Mouse (Mus musculus) ES-Bruce4 (cell line): ENCODE measurements at regions not wholly inside any gene's neighbourhood (a gene's known extent, or its start where the extent isn't known, plus 50 kb on each side); places are given as distances from the start of the nearest gene placed in this dataset.
A peak's percentile ranks its signal among the peaks of the same experiment; 100 is the strongest.

Experiments
- H3K27ac ChIP-seq: 2 replicates; pipeline ENCODE4 v1.5.1; 2012; ENCODE audit warnings: low read length, inconsistent platforms; ENCODE audit not compliant: insufficient read depth
- H3K27me3 ChIP-seq: 2 replicates; pipeline ENCODE4 v1.6.1; 2012; ENCODE audit warnings: mild to moderate bottlenecking, low read length, inconsistent platforms; ENCODE audit not compliant: control insufficient read depth, poor library complexity, insufficient read depth, severe bottlenecking
- H3K36me3 ChIP-seq: 2 replicates; pipeline ENCODE4 v1.6.1; 2012; ENCODE audit warnings: inconsistent platforms, mild to moderate bottlenecking, low read length, moderate library complexity; ENCODE audit not compliant: control insufficient read depth, poor library complexity, insufficient read depth, severe bottlenecking
- H3K4me1 ChIP-seq: one replicate; pipeline ENCODE4 v1.8.1; 2011; ENCODE audit warnings: low read length; ENCODE audit not compliant: control insufficient read depth, insufficient read depth
- H3K4me3 ChIP-seq: 2 replicates; pipeline ENCODE4 v1.5.1; 2011; ENCODE audit warnings: low read depth, mild to moderate bottlenecking, low read length
- H3K9ac ChIP-seq: 2 replicates; pipeline ENCODE4 v1.6.1; 2012; ENCODE audit warnings: low read depth, mild to moderate bottlenecking, inconsistent platforms; ENCODE audit not compliant: poor library complexity, severe bottlenecking
- H3K9me3 ChIP-seq: replicated peaks from 2 replicates; pipeline ENCODE4 v1.6.1; 2012; ENCODE audit warnings: mild to moderate bottlenecking, low read length, inconsistent platforms; ENCODE audit not compliant: control insufficient read depth, poor library complexity, insufficient read depth, severe bottlenecking
- CTCF ChIP-seq: IDR thresholded peaks from one replicate; pipeline ENCODE4 v1.8.1; 2011; ENCODE audit warnings: low read depth, low read length
- EP300 ChIP-seq: IDR thresholded peaks from 2 replicates; pipeline ENCODE4 v1.6.1; 2011; ENCODE audit warnings: low read depth, low read length; ENCODE audit not compliant: insufficient read depth
- POLR2A ChIP-seq: IDR thresholded peaks from one replicate; pipeline ENCODE4 v1.8.1; 2011; ENCODE audit warnings: low read length; ENCODE audit not compliant: insufficient read depth

GRCm38 (mm10) chr9:69651608-69652007 lies 109.1 kb downstream of the Foxb1 start:
- H3K9ac ChIP-seq = no peak overlapping the region
- H3K4me1 ChIP-seq = no peaks in the 10 kb centered on the region
- no peaks in the 10 kb centered on the region for H3K36me3 ChIP-seq
- TF ChIP-seq EP300 (no peak), POLR2A (no peak), CTCF (no peak)
- no peaks in the 10 kb centered on the region for H3K9me3 ChIP-seq
- H3K27ac ChIP-seq = no peak overlapping the region
- no peak overlapping the region for H3K4me3 ChIP-seq
- H3K27me3 ChIP-seq = no peaks in the 10 kb centered on the region; the same call in 1 of the 2 replicates

- Histone ChIP-seq H3K9me3 (no peaks in the 10 kb centered on the region), H3K36me3 (no peaks in the 10 kb centered on the region), H3K27ac (no peak overlapping the region), H3K4me3 (no peak overlapping the region), H3K9ac (no peak overlapping the region), H3K27me3 (no peaks in the 10 kb centered on the region), H3K4me1 (no peaks in the 10 kb centered on the region)
- TF ChIP-seq POLR2A (no peak), CTCF (no peak), EP300 (no peak)
Observed at GRCm38 (mm10) chr9:69642591-69642990, 118.1 kb downstream of the Foxb1 start.

GRCm38 (mm10) chr9:69623312-69623711 lies 137.4 kb downstream of the Foxb1 start:
- H3K27ac ChIP-seq = no peak overlapping the region
- TF ChIP-seq POLR2A (no peak), CTCF (peak; percentile 69)
- H3K9me3 ChIP-seq = no peaks in the 10 kb centered on the region
- H3K27me3 ChIP-seq = no peaks in the 10 kb centered on the region
- H3K36me3 ChIP-seq = no peaks in the 10 kb centered on the region
- H3K4me3 ChIP-seq = no peak overlapping the region
- no peaks in the 10 kb centered on the region for H3K4me1 ChIP-seq
- H3K9ac ChIP-seq = no peak overlapping the region

- H3K4me1 ChIP-seq = no peaks in the 10 kb centered on the region
- H3K36me3 ChIP-seq = no peaks in the 10 kb centered on the region
- H3K9me3 ChIP-seq = no peaks in the 10 kb centered on the region
- no peak overlapping the region for H3K4me3 ChIP-seq
- H3K9ac ChIP-seq = no peak overlapping the region
- H3K27me3 ChIP-seq = no peaks in the 10 kb centered on the region
- no peak overlapping the region for H3K27ac ChIP-seq
- TF ChIP-seq EP300 = no peak
- TF ChIP-seq POLR2A = no peak
- TF ChIP-seq CTCF = no peak
Observed at GRCm38 (mm10) chr9:69621006-69621405, 139.7 kb downstream of the Foxb1 start.

- Histone ChIP-seq H3K27ac (no peak overlapping the region), H3K4me3 (no peak overlapping the region), H3K9ac (no peak overlapping the region), H3K9me3 (no peaks in the 10 kb centered on the region), H3K36me3 (no peaks in the 10 kb centered on the region), H3K4me1 (no peaks in the 10 kb centered on the region), H3K27me3 (no peaks in the 10 kb centered on the region)
- TF ChIP-seq CTCF (no peak), EP300 (no peak), POLR2A (no peak)
Observed at GRCm38 (mm10) chr9:69617328-69617727, 143.4 kb downstream of the Foxb1 start.

- Histone ChIP-seq H3K9ac (no peak overlapping the region), H3K27me3 (no peaks in the 10 kb centered on the region), H3K4me3 (no peak overlapping the region), H3K4me1 (no peaks in the 10 kb centered on the region), H3K36me3 (no peaks in the 10 kb centered on the region), H3K27ac (no peak overlapping the region), H3K9me3 (no peaks in the 10 kb centered on the region)
- TF ChIP-seq EP300 (no peak), POLR2A (no peak), CTCF (no peak)
Observed at GRCm38 (mm10) chr9:69597472-69597871, 144.1 kb downstream of the Anxa2 start.
